Mouse (Mus musculus) brown adipose tissue, adult 24 weeks (tissue): ENCODE measurements around the gene Jund. TPM values are rescaled to one million over a fixed set of nuclear protein-coding genes. Genes with fewer than 3 reads are reported as not detected.

Experiments used
- H3K27ac ChIP-seq: fragments of 200-500 bp; replicated peaks from 2 replicates; pipeline ENCODE4 v1.5.1; 2012; ENCODE audit warnings: low read depth, mild to moderate bottlenecking, low read length
- H3K4me1 ChIP-seq: fragments of 200-500 bp; 2 replicates; pipeline ENCODE4 v1.6.1; 2012; ENCODE audit warnings: low read length, mixed read lengths; ENCODE audit not compliant: control insufficient read depth, insufficient read depth, insufficient read length
- H3K4me3 ChIP-seq: fragments of 200-500 bp; 2 replicates; pipeline ENCODE4 v1.5.1; 2012; ENCODE audit warnings: low read depth, mild to moderate bottlenecking, low read length, moderate library complexity; ENCODE audit not compliant: insufficient read depth
- polyA plus RNA-seq: library from polyadenylated mRNA; stranded (reverse); fragments of >200 nt; gene quantifications from 2 replicates; pipeline ENCODE4 v1.2.4, GENCODE M21; 2012; ENCODE audit not compliant: missing spikeins, insufficient read depth, insufficient read length

Jund gene
- polyA plus RNA-seq = 106 and 111 TPM in 2 replicates

DNA sequence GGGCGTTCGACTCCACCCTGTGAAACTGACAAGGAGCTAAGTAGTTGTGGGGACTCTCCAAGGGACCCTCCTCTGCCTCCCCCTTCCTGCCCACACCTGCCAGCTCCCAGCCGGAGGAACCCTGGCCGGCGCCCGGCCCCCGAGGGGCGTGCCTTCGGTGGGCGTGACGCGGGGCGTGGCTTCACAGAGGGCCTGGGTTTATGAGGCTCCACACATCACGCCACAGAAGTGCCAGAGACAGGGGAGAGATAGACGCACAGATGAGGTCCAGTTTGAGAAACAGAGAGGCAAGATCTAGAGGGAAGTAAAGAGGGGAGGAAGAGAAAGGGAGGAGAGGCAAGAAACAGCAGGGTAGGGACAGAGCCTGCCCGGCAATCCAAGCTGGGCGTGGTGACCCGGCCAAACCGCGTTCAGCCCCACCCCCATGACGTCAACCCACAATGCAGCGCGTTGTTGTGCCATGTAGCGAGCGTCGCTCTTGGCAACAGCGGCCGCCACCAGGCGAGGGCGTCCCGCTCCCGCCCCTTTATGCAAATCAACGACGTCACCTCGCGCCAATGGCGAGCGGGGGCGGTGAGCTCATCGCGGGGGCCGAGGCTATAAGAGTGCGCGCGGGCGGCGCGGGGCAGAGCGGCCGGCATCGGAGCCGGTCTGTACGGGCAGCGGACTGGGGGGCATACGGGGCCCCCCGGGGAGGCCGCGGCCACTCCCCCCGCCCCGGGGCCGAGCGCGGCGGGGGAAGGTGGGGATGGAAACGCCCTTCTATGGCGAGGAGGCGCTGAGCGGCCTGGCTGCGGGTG, at the start of gene Jund:
Gene Jund, plus strand, starts transcription at position 640 of the 800 bp plus-strand sequence.
- peak within 1 kb of the TSS; percentile 100 for H3K4me3 ChIP-seq
- H3K4me1 ChIP-seq = peaks cover 21% of the 10 kb centered on the region
- peak within 1 kb of the TSS; percentile 99 for H3K27ac ChIP-seq

DNA sequence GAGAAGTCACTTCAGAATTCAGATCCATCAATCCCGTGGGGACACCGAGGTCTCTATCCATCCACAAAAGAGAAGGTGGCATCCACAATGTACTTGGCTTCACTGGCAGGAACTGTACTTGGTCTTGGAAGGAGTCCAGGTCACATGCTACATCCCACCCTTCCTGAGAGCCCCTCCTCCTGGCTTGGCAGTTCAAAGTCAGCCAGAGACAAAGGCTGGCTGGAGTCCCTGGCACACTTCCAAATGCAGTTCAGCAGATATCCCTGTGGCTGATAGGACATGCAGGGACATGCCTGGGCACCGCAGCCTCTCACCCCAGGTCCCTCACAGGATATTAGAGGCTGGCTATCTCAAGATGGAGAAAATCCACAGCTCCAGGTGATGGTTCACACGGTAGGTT, 49.4 kb upstream of the Jund start:
- H3K4me3 ChIP-seq = no peak overlapping the region

GRCm38 (mm10) chr8:70650351-70650750, 48.4 kb upstream of the Jund start:
- H3K4me1 ChIP-seq = peaks cover 40% of the 10 kb centered on the region

More for the DNA sequence above, 49.4 kb upstream of the Jund start:
- Histone ChIP-seq H3K4me1 (peaks cover 40% of the 10 kb centered on the region), H3K27ac (peak overlapping the region; percentile 94)

GRCm38 (mm10) chr8:70653226-70653625, 45.5 kb upstream of the Jund start:
- H3K4me1 ChIP-seq = peaks cover 15% of the 10 kb centered on the region
- H3K4me3 ChIP-seq = no peak overlapping the region
- no peak overlapping the region for H3K27ac ChIP-seq

More at GRCm38 (mm10) chr8:70650351-70650750, 48.4 kb upstream of the Jund start:
- Histone ChIP-seq H3K27ac (no peak overlapping the region), H3K4me3 (no peak overlapping the region)

- Histone ChIP-seq H3K27ac (no peak overlapping the region), H3K4me1 (peaks cover 12% of the 10 kb centered on the region), H3K4me3 (no peak overlapping the region)
Measured at GRCm38 (mm10) chr8:70654121-70654520, 44.6 kb upstream of the Jund start.

GRCm38 (mm10) chr8:70655469-70655868, 43.3 kb upstream of the Jund start:
- Histone ChIP-seq H3K4me3 (no peak overlapping the region), H3K4me1 (0 out of 2 replicates have a peak, but pooled peaks cover 6% of the 10 kb centered on the region), H3K27ac (no peak overlapping the region)

- Histone ChIP-seq H3K4me3 (no peak overlapping the region), H3K4me1 (0 out of 2 replicates have a peak, but pooled peaks cover 6% of the 10 kb centered on the region), H3K27ac (no peak overlapping the region)
Measured at GRCm38 (mm10) chr8:70656193-70656790, 42.5 kb upstream of the Jund start.

DNA sequence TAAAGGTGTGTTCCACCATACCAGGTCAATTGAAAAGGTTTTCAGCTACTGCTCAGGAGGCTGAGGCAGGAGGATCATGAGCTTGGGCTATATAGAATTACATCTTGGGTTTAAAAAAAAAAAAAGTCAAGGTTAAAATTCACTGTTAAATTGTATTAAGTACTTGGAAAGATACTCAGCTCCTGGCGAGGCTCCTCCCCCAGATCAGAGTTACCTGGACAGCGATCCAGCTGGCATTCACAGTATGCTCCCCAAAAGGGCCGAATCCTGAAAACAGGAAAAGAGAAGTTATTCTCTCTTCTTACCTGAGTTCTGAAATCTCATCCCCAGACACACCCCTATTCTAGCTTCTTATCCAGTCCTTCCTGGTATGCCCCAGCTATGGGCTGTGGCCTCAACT, 41.5 kb upstream of the Jund start:
- Histone ChIP-seq H3K4me3 (no peak overlapping the region), H3K4me1 (0 out of 2 replicates have a peak, but pooled peaks cover 6% of the 10 kb centered on the region), H3K27ac (no peak overlapping the region)

GRCm38 (mm10) chr8:70657739-70658138, 41.0 kb upstream of the Jund start:
- H3K27ac ChIP-seq = no peak overlapping the region
- H3K4me3 ChIP-seq = no peak overlapping the region
- 0 out of 2 replicates have a peak, but pooled peaks cover 6% of the 10 kb centered on the region for H3K4me1 ChIP-seq

- Histone ChIP-seq H3K27ac (peak overlapping the region; percentile 48), H3K4me1 (0 out of 2 replicates have a peak, but pooled peaks cover 9% of the 10 kb centered on the region), H3K4me3 (peak overlapping the region; percentile 84)
Measured at GRCm38 (mm10) chr8:70658897-70659603, 39.7 kb upstream of the Jund start.

DNA sequence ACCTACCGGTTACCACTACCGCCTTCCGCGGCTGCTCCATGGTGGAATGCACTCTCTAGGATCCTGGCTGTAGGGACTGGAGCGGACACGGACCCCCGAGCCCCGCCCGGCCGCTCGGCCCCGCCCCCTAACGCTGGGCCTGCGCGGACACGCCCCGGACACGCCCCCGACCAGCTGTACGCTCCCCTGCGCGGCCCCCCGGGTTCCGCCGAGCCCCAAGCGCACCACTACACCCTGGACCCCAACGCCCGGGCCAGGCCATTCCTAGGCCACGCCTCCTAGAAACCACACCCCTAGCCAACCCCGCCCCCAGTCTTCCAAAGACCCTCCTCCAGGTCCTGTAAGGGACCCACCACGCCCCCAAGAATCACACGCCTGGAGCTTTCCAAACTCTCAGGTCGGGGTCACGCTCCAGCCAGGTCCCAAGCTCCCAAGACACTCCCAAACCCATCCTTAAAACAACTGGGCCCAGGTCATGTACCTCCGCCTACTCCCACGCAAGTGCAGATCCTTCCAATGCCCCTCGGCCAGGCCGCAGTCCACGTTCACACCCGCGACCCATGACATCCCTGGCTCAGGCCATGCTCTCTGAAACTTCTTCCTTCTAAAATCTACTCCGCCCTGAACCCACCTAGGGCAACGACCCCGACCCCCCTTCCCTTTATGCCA, 39.0 kb upstream of the Jund start:
- H3K4me1 ChIP-seq = 0 out of 2 replicates have a peak, but pooled peaks cover 9% of the 10 kb centered on the region

DNA sequence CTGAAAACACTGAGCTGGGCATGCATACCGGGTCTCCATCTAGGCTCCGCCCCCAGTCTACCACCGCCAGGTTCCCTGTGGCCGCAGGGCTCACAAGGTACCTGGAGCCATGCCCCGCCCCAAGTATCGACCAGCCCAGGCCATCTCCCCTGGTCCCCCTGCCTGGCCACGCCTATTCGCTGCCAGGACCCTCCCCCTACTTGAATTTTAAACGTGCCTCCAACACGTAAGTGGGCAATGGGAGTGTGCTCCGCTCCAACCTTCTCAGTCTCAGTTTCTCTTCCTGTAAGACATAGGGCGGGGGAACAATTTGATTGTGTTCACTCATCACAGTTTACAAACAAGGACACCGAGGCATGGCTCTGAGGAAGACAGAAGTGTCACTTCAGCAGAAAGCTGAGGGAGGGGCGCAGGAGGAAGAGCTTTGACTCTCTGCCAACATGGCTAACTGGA, 38.5 kb upstream of the Jund start, which contains the start of gene Pgpep1:
Gene Pgpep1, minus strand, starts transcription at position 116 of the 453 bp plus-strand sequence.
- Histone ChIP-seq H3K4me1 (0 out of 2 replicates have a peak, but pooled peaks cover 9% of the 10 kb centered on the region), H3K27ac (peak within 1 kb of the TSS; percentile 48), H3K4me3 (peak within 1 kb of the TSS; percentile 84)

More for the DNA sequence above, 39.0 kb upstream of the Jund start:
- H3K4me3 ChIP-seq = peak overlapping the region; percentile 84
- H3K27ac ChIP-seq = peak overlapping the region; percentile 48

DNA sequence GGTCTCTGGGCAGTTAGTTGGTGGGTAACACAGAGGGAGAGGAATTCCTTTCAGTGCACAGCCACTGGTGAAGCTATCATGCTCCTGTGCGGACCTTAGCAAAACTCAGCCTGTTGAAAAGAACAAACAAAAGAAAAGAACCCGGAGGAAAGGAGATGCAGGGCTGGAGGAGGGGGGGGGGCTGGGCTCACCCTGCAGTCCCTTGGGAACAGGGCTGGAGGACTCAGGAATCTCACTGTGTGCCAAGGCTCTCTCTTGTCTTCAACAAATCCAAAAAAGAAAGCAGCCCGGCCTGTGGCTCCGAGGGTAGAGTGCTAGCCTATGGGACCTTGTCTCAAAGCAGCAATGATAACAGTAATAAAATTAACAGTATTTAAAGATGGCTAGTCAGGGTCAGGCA, 35.1 kb upstream of the Jund start:
- Histone ChIP-seq H3K4me3 (no peak overlapping the region), H3K27ac (no peak overlapping the region), H3K4me1 (0 out of 2 replicates have a peak, but pooled peaks cover 7% of the 10 kb centered on the region)

DNA sequence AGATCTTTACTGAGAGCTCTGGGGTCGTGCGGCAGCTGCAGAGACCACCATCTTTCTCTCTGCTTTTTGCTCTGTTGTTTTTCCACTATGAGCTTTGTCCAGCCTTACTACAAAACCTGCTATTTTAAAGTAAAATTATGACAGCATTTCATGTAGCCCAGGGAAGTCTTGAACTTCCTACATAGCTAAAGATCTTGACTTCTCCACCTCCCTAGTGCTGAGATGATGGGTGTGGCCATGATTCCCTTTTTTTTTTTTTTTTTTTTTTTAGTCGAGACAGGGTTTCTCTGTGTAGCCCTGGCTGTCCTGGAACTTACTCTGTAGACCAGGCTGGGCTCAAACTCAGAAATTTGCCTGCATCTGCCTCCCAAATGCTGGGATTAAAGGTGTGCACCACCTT, 34.1 kb upstream of the Jund start:
- Histone ChIP-seq H3K4me3 (no peak overlapping the region), H3K4me1 (0 out of 2 replicates have a peak, but pooled peaks cover 5% of the 10 kb centered on the region), H3K27ac (no peak overlapping the region)
